Mouse (Mus musculus) R1 (cell line): ENCODE measurements around the gene Col25a1.
A peak's percentile ranks its signal among the peaks of the same experiment; 100 is the strongest.

Experiments used
- DNase-seq: peaks from one replicate; pipeline ENCODE4 v3.0.0-alpha.2; 2018; ENCODE audit warnings: low read depth, low spot score

Col25a1 gene

DNA sequence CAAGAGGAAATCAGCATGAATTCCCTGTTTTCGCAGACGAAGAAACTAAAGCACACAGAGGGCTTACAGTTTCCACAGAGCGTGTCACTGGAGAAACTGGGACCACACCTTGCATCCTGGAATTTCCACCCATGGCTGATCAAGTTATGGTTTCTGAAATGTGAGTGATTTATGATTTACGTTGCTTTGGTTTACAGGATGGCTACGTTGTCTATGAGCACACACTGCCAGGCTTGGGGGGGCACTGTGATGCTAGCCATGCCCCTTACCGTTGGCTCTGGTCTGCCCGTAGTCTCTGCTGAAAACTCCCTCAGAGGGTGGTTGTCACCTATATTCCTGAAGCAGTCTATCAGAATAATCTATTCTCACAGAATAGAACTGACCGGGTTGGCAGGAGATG is at the start of gene Col25a1:
Gene Col25a1 (plus strand): TSS at position 301 of the 400 bp plus-strand sequence.
- no peak for DNase-seq

DNA sequence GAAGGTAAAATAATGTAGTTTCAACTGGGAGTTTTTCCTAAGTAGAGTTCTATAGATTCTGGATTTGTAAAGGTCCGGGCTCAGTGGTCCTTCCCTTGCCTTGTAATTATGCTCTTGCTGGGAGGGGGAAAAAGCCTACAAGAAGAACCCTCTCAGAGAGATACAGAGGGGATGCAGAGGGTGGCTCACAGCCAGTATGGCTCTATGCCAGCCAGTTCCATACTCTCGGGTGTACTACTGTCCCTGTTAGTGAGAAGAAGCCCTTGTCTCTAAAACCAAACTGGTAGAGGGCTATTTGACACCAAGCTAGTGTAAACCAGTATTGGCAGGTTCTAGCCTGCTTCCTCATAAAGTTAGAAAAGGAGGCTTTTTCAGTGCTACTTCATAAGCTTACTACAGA is 48.0 kb upstream of the Col25a1 start:
- DNase-seq = no peak

DNA sequence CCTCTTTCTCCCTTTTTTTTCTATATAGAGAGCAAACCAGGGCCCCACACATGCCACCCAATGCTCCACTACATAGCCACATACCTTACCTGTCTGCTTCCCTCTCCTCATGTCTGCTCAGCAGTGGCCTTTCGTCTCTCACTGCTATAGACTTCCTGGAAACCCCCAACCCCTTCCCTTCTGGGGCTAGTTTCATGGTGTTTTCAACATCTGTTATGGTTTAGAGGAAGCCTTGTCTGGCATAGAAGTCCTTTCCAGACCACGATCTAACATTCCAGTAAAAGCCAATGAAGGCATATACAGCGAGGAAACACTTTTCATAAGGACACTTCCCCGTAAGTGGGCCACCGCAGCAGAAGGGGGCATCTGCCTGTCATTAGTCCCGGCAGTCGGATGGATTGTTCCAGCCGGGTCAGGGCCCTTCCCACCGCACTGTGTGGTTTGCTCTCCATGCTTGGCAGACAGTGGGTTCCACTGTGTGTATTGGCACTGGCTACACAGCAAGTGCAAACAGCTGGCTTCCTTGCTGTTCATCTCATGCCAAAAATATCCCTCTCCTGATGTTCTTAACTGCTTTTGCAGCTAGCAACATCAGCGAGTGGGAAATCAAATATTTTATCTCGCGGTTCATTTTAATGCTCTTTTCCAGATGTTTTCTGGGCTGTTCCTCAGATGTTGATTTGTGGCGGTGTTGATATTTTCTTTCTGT is 44.8 kb upstream of the Col25a1 start:
- no peak for DNase-seq

DNA sequence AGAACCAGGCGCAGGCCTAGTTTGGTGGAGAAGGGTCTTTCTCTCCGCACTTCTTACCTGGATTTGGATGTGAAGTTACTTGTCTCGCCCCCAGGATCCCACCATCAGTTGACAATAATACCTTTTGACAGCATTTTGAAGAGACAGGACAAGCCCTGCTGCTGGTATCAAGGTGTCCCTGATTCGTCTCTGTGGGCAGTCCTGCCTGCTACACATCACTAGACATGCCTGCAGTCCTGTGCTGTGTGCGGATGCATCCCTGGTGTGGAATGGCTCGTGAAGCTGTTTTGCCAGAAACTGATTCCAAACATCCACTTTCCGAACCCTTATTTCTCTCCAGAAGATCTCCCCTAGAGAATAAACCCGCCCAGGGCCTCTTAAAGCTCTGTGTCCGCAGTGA is 43.8 kb upstream of the Col25a1 start:
- DNase-seq = no peak

DNA sequence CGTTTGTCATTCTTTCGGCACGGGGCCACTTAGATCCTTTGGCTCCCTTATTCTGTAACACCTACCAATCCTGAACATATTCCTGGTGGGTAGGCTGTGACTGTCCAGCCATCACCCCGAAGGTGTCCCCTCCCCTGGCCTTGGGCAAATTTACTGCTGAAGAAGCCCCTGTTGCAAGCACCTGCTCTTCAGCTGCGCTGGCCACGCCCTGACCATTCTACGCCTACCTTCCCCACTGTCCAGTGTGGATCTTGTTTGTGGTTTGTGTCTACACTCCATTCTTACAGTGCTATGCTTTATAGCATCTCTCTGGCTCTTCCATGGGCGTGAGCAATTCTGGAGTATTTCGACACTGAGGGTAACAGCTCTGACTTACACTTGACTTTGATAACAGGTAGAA is 42.6 kb upstream of the Col25a1 start:
- DNase-seq = no peak

DNA sequence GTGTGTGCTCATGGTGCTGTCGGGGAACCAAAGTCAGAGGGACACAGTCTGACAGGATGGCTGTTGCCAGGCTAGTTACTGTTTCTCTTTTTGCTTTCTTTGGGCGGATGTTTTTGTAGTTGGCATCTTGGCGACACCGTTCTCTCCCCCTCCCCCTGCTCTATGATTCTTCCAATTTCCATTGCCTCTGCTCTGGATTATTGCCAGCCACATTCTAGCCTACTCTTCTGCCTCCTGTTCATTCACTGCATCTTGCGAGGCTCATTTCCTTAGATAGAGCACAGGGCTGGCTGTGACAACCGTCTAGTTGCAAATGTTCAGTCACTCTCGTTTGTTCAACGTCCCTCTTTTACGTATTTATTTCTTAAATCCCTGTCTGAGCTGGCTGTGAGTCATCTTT is 40.8 kb upstream of the Col25a1 start:
- no peak for DNase-seq

DNA sequence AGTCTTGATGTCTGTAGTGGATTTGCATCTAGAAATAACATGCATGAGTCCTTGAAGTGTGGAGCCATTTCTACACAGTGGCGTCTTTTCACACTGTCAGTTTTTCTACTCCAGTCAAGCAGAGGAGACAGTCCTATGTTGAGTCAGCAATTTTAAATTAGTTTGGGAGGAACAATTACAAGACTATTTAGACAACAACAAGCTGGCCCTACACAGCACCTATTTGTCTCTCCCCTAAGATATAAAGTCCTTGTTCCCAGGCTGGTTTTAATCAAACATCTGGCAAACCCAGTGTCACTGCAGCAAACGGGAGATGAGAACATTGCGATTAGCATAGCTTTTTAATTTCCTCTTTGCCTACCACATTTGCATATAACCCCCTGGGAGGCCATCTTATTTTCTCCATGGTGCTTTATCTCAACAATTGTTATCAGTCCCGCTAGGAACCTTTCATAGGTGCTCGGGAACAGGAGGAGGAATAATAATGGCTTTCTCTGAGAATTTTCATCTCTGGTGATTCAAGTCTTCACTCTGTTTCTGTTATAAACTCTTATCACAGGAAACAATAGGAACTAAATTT is 37.1 kb upstream of the Col25a1 start:
- no peak for DNase-seq

DNA sequence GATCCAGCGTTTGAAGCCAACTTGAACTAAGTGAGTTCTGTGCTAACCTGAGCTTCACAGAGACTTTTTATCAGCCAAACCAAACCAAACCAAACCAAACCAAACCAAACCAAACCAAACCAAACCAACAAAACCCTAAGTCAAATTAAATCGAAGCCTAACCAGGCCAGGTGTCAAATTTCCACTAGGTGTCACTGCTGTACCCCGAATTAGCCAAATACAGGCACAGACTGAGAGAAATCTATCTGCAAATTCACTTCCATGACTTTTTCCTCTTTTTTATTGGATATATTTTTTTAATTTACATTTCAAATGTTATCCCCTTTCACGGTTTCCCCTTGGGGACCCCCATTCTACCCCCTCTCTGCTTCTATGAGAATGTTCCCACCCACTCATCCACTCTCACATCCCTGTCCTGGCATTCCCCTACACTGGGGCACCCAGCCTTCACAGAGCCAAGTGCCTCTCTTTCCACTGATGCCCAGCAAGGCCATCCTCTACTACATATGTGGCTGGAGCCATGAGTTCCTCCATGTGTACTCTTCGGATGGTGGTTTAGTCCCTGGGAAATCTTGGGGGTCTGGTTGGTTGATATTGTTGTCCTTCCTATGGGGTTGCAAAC is 36.0 kb upstream of the Col25a1 start:
- DNase-seq = peak; percentile 30

DNA sequence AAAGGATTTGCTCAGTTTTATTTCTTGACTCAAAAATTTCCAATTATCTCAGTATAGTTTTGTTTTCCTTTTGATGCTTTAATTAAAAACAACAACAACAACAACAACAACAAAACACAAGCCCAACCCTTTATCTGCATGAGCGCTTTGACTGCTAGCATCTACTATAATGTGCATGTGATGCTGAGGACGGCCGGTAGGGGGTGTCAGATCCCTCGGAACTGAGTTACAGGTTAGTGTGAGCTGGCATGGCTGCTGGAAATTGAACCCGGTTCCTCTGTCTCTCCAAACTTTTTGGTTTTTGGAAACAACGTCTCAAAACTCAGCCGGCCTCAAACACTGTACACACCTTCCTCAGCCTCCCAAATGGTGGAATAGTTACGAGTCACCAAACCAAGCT is 27.8 kb upstream of the Col25a1 start:
- DNase-seq = peak; percentile 68

DNA sequence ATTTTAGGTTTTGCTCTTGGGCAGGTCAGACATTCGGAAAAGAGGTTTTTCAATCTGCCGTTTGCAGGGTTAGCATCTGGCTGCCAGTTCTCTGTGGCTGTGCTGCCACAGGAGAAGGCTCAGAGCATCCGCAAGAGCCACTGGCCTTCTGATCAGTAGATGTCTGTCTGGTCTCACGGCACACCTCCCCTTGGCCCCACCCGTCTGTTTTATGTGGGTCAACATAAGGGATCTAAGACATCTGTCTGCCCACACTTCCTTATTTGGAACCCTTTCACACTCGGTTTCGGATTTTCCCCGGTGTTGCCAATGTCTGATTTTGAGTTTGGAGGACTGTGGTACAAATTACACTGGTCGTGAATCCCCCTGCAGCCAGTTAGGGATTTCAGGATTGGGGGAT is 26.8 kb upstream of the Col25a1 start:
- DNase-seq = no peak

DNA sequence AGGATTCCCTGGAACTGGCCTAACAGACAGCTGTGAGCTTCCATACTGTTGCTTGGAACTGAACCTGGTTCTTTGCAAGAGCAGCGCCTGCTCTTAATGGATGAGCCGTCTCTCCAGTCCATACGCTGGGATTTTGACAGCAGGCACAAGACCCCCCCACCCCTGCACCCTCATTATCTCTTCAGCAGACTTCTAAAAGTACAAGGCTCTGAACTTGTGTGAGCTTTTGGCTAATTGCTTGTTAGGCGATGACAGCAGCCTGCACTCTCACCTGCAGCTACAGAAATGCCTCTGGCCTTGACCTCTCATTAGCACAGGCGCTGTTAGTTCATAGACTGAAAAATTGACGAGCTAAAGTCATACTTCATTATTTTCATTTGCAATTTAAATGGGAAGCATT is 14.4 kb upstream of the Col25a1 start:
- no peak for DNase-seq

DNA sequence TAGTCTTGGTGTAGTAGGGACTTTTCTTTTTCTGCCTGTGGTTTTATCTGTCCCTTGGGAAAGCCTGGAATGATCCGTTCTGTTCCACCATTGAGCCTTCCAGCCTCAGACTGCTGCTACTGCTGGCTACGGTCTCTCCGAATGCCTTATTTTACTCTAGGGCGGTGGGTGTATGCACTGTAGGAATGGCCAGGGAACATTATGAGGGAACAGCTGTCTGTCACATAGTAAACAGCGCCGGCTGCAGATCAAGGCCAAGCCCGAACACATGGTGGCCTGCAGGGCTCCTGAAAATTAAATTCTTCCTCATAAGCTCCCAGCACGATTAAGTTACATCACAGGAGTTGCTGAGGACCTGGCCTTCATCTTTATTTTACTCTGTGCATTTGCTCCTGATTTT is 3.5 kb upstream of the Col25a1 start:
- no peak for DNase-seq

DNA sequence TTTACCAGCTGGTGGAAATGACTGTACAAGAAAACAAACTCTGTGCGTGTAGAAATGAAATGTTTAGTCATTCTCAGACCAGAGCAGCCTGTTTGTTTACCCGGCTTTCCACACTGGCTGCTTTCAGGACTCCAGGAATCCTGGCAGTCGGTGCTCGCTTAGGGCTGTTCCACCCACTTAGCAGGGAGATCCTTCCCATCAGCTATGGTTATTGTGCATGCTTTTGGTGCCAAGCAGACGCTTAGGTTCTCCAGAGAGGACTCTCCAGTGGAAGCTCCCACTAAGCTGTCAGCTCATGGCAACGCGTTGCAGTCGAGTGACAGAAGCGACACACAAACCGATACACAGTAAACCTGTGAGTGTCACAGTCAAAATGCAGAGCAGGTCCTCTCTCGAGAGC is 2.7 kb upstream of the Col25a1 start:
- no peak for DNase-seq

DNA sequence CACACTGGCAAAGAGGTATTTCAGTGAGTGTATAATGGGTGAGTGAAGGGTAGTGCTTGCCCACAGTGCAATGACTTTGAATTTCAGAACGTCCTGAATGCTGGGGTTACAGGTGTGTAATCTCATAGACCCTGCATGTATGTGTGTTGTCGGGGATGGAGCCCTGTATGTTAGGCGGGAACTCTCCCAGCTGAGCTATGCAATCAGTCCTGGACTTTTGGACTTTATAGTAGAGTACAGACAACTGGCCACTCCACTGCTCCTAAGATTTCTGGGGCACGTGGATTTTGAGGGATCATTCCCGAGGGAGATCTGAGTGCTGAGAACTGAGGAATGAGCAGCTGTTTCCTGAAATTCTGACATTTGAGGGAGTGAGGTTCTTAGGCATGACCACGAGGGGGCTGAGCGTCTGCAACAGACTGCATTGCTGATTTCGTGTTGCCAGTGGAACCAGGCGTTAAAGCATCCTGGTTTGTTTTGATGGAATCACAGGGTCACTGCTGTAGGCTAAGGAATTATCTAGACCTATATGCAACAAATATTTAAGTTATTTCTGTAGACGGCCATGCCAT is 1.6 kb upstream of the Col25a1 start:
- DNase-seq = peak; percentile 17

DNA sequence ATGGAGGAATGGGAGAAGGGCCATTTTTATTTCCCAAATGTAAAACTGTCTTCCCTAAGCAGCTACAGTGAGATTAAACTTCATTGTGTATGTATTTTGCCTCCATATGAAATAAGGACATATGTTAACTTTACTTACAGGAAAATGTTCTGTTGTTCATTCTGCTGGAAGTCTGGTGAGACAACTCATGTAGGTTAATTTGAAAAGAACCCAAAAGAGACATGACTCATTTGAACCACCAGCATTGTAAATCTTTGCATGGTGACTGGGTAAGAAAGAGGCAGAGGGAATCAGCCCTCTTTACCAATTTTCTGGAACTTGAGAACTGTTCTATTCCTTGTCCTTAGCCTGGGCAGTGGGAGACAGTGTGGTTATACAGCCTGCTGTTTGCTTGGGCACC is 5.9 kb downstream of the Col25a1 start:
- DNase-seq = no peak

DNA sequence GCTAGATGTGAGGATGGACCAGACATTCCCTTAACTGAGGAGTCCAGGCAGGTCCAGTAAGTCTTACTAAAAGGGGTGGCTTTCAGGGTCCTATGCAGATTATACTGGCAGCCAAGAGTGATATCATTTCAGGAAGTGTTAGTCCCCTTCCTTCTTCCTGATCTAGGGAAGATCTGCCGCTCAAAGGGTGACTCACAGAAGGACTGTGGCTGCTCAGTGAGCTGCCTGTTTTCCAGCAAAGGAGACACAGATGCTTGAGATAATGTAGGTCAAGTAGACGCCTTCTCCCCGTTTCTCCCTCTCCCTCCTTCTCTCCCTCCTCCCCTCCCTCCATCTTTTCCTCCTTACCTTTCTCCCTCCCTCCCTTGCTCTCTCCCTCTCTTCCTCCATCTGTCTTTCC is 6.3 kb downstream of the Col25a1 start:
- DNase-seq = no peak

DNA sequence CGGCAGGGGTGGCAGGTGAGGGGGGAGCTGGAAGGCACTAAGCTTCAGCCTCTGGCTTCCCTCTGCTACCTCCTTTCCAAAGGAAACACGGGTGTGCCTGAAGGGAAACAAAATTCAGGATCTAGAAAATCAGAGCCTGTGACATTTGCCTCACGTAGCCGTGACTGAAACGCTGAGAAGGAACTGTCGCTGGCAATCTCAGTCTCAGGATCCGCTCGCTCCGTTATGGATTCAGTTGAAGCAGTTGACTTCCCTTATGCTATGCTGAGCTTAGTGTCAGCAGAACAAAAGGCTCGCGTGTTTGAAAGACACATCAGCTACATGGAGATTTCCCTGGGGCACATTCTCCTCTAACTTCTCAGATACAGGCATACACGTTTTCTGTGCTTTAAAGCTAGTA is 14.6 kb downstream of the Col25a1 start:
- DNase-seq = no peak

DNA sequence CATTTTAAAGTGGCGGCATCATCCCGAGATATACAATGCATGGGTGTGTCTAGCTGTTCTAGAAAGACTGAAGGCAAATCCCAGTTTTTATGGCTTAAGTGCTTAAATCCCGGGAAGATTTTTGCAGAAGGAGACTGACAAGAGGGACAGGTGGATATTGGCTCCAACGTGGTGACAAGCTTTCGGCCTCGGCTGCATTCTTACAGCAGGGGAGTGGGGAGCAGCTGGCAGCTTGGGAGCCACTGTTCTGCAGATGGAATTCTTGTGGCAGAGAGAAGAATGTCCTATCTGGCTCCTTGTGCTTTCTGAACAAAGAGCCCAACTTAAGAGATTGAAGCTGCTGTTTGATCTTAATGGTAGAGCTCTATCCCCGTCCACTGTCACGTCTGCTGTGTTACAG is 16.5 kb downstream of the Col25a1 start:
- no peak for DNase-seq

DNA sequence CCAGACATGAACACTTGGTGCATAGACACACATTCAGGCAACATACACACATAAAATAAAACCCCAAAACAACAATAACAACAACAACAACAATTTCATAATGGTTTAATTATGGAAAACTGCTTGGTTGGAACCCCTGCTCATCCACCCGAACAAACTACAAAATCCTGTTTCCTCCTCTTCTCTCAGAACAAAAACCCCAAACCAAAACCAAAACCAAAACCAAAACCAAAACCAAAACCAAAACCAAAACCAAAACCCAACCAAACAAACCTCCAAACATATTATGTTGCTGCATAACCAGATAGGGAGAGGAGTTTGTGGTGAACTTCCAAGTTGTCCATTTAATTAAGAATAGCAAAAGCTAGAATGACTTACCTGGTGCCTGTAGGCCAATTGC is 17.9 kb downstream of the Col25a1 start:
- no peak for DNase-seq

DNA sequence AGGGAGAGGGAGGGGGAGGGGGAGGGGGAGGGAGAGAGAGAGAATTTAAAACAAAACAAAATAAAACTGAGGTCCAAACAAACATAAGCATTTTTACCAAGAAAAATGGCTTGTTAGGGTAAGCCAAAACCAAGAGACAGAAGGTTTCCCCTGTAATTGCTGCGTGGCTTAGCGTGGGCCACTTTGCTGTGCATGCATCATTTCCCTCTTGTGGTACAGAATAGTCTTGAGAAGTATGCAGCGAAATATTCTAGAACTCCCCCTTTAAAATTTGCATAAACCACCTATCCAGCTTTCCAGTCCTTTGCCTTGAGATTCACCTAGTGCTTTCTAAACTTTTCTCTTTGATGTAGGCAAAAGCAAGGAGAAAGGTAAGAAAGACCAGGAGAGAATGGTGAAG is 21.8 kb downstream of the Col25a1 start:
- DNase-seq = no peak

DNA sequence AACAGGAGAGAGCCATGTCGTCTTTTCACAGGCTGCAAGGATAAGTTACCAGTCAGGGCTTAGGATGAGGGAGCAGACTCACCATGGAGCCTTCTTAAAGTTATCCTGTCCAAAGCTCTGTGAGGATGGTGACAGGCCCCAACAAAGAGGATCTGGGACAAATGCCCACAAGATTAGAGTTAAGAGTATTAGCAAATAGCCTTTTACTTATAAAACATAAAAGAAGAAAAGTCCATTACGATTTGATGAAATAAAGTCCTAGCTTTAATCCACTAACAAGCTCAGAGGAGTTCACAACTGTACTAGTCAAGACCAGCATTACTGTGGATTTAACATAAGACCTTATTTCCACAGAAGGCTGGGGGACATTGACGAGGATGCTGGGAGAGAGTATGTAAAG is 26.2 kb downstream of the Col25a1 start:
- no peak for DNase-seq

DNA sequence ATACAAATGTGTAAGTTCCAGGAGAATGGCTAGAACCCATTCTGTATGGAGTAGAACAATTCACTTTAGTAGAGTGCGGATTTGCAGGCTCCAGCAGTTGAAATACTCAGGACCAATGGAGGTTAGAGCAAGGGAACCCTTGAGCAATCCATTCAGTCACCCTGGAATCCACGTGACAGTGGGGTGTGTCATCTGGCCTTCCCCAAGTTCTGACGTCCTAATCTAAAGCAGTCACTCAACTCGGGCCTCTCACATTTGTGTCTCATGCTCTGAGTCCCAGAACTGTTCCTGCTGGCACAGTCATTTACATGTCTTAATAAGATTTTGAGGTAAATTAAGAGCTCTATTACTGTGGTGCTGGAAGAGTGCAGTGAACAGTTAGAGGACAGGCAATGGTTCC is 28.6 kb downstream of the Col25a1 start:
- no peak for DNase-seq

DNA sequence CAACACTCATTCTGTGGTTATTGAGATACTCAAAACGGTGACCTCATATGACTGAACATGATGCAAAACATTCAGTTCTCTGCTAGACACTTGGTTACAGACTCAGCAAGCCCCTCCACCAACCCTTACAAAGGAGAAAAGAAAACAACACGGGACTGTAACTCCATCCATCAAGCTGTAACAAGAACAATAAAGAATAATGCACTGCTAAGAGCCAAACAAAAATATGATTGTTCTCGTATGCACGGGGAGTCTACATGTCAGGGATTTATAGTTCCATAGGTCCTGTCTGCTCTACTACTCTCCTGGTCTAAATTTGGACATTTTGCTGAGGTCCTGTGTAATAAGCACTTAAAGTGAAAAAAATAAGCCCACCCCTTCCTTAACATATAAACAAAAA is 29.6 kb downstream of the Col25a1 start:
- DNase-seq = no peak
